Mouse (Mus musculus) spleen, postnatal 10 days (tissue): Measurements from ENCODE around the gene Rab7.
"Not testable (repeated sequence)": the region's sequence is repeated elsewhere in the genome, so short reads cannot be mapped to it uniquely, and the experiment has no call there.

ENCODE experiments used
- DNase-seq, 2 experiments: peaks; one replicate each; pipeline ENCODE4 v3.0.0; 2021 to 2022; ENCODE audit warnings: low spot score in 2 of 2

The Rab7 gene

GRCm38 (mm10) chr6:88054081-88054835 lies 9.2 kb upstream of the Rab7 start:
- no peak for DNase-seq

GRCm38 (mm10) chr6:88053228-88054080 lies 8.4 kb upstream of the Rab7 start:
- DNase-seq = no peak

GRCm38 (mm10) chr6:88051206-88051605 lies 6.1 kb upstream of the Rab7 start:
- no peak for DNase-seq

GRCm38 (mm10) chr6:88049008-88049407 lies 3.9 kb upstream of the Rab7 start:
- no peak for DNase-seq

DNA sequence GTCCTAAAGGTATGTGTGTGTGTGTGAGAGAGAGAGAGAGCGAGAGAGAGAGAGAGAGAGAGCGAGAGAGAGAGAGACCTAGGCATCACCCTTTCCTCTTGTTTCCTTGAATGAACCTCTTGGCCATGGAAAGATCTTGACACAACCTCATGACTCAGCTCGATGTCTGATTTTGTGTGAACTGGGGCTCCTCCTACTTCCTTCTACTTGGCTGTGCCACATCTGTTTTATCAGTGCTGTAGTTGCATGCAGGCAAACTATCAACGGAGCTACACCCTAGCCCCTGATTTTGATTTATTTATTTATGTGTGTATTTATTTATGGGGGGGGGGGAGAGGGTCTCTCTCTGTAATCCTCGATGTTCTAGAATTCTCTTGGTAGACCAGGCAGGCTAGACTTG lies 2.8 kb upstream of the Rab7 start:
- DNase-seq = no peak

DNA sequence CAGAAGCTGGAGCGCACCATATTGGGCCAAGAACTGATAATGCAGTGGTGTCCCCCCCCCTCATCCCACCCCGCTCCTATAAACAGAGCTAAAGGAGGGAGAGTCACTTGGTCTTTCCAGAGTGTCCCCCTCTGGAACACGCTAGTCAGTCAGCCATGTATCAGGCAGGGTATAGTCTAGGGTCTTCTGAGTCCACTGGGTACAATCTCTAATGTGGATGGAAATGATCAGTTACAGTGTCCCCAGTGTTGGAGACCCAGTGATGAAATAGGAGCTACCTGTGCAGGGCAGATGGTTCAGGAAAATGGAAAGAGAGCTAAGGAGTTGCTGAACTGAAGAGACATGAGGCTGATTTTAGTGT lies 316 bp upstream of the Rab7 start:
- no peak for DNase-seq

DNA sequence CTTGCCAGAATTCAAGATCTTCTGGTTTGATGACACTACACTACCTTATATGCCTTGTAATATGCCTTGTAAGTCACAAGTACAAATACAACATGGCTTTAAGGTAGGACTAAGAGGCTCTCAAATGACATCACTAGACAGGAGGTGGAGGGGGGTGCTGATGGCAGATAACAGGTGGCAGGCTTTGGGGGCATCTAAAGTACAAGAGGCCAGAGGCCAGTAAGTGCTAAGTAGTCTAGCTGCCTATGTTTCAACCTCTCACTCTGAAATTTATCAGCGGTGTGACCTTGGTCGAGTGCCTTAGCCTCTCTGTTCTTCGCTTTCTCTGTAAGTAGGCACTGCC lies 865 bp downstream of the Rab7 start:
- no peak for DNase-seq

- no peak for DNase-seq
Measured at GRCm38 (mm10) chr6:88042336-88042735, 2.7 kb downstream of the Rab7 start.

GRCm38 (mm10) chr6:88041221-88041620 lies 3.8 kb downstream of the Rab7 start:
- no peak for DNase-seq

DNA sequence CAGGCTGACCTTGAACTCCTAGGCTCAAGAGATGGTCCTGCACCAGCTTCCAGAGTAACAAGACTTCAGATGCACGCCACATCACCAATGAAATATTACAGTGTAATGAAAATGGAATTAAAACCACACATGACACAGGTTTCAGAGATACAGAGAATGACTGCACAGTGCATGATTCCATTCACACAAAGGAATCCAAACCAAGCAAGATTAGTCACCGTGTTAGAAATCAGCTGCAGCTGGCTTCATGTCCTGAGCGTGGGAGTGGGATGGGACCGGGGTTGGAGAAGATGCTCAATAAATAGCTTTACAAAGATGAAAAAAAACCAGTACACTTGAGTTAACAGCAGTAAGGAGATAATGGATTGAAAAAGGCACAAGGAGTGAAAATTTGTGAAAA lies 5.6 kb downstream of the Rab7 start:
- DNase-seq = no peak

- no peak for DNase-seq
Measured at GRCm38 (mm10) chr6:88037471-88038045, 7.5 kb downstream of the Rab7 start.

- DNase-seq = no peak
Measured at GRCm38 (mm10) chr6:88033504-88033903, 11.6 kb downstream of the Rab7 start.

GRCm38 (mm10) chr6:88030432-88030831 lies 14.6 kb downstream of the Rab7 start:
- DNase-seq = no peak

DNA sequence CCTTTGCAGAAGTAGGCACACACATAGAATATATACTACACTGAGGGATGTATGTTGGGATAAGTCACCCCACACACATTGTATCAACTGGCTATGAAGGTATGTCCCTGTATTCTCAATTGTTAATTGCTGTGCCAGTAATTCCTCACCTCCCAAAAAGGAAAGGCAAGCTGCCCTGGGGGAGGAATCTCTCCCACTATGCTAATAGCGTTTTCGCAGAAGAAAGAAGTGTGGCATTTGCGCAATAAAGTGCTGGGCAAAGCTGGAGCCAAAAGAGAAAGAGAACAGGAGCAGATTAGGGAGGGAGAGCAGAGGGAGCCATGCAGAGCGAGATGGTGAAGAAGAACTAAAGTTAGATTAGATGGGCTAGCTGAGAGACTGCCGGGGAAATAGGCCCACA lies 17.7 kb downstream of the Rab7 start:
- DNase-seq = no peak

- DNase-seq = no peak
Measured at GRCm38 (mm10) chr6:88023316-88023890, 21.7 kb downstream of the Rab7 start.

GRCm38 (mm10) chr6:88019154-88019553 lies 25.9 kb downstream of the Rab7 start:
- DNase-seq = no peak

DNA sequence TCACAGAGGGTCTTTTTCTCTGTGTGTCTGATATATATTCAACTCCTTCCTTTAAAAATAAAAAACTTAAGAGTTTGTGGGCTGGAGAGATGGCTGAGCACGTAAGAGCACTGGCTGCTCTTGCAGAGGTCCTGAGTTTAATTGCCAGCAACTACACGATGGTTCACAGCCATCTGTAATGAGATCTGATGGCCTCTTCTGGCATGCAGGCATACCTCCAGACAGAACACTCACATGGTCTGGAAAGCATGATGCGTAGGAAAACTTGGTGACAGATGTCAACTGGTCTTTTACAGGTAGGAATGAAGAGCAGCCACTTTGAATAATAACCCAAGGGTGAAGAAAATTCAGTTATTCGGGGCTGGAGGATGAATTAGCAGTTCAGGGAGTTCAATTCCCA lies 27.2 kb downstream of the Rab7 start:
- DNase-seq = no peak

DNA sequence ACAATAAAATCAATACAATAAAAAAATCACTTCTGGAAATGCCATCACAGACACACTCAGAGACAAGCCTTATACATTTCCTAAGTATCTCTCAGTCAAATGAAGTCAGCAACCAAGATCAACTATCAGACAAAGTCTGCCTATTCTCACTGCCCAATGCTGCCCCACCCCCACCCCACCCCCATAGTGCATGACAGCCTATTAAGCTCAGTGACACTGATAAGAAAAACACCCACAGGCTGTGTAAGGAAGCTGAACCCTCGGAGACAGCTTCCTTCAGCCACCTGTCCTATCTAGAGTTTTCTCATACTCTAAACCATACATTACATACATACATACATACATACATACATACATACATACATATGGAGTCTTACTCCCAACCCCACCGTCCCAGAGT lies 29.3 kb downstream of the Rab7 start:
- DNase-seq = no peak

DNA sequence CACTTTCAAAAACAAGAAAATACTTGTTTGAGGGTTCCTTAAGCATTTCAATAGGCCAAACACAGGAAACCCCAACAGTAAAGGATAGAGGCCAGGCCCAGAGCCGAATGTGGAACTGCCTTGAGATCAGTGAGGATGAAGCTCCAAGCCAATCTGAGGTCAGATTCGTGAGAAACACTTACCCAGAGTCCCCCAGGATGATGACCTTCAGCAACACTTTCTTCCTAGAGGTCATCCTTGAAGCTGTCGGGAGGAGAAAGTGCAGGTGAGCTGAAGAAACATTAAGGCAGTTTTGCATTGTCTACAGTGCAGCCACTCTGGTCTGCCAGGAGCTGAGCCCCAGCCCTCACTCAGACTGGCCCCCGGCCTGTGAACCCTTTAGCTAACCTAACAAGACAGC lies 31.6 kb downstream of the Rab7 start:
- DNase-seq = no peak

DNA sequence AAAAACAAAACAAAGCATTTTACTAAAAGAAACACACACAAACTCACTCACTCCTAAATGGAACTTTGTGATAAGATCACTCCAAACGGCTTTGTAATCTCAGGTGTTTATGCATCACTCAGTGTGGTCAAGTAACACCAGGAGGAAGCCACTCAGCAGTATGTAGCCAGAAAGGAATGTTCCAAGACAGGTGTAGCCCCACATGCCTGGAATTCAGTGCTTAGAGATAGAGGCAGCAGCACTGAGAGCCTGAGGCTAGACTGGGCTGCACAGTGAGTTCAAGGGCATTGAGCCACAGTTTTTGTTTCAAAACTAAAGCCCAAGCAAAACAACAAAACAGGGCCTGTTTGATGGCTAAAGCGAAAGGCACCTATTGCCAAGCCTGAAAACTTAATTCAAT lies 32.5 kb downstream of the Rab7 start:
- no peak for DNase-seq

GRCm38 (mm10) chr6:88011106-88011505 lies 34.0 kb downstream of the Rab7 start:
- peak in 1 of 2 experiments; percentile 50 for DNase-seq

DNA sequence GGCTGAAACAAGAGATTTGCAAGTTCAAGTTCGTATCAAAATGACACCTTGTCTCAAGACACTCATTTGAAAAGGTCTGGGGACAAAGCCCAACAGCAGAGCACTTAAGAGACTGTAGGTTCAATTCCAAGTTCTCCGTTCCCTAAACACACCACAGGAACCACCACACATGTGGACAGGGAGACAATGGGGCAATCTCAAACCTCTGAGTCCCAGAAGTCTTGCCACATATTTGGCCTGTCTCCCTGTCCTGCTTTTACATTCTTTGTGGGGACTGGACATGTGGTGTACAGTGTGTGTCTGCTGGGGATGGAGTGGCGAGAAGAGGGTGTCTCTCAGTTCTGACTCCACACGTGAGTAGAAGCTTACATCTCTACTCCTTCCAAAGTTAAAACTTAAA lies 35.9 kb downstream of the Rab7 start:
- DNase-seq = no peak

DNA sequence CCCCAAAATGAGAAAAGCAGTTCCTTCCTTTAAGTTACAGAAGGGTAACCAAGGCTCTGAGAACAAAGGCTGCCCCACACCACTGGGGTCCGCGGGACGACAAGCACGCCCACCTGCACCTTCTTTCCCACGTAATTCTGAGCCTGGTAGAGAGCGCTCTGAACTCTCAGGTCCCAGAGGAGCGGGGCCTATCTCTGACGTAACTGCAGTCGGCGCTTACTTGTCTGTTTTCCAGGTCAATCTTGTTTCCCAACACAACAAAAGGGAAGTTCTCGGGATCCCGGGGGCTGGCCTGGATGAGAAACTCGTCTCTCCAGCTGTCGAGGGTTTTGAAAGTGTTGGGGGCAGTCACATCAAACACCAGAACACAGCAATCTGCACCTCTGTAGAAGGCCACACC lies 40.3 kb downstream of the Rab7 start:
- not testable (repeated sequence) for DNase-seq
